Mouse (Mus musculus) spleen, postnatal 36 days (tissue): Measurements from ENCODE around the gene Ppp1r9b.
A peak's percentile ranks its signal among the peaks of the same experiment; 100 is the strongest.

ENCODE experiments used
- DNase-seq, 2 experiments: peaks; one replicate each; pipeline ENCODE4 v3.0.0; 2022; ENCODE audit warnings: low spot score in 2 of 2, mixed read lengths in 1 of 2

The Ppp1r9b gene

DNA sequence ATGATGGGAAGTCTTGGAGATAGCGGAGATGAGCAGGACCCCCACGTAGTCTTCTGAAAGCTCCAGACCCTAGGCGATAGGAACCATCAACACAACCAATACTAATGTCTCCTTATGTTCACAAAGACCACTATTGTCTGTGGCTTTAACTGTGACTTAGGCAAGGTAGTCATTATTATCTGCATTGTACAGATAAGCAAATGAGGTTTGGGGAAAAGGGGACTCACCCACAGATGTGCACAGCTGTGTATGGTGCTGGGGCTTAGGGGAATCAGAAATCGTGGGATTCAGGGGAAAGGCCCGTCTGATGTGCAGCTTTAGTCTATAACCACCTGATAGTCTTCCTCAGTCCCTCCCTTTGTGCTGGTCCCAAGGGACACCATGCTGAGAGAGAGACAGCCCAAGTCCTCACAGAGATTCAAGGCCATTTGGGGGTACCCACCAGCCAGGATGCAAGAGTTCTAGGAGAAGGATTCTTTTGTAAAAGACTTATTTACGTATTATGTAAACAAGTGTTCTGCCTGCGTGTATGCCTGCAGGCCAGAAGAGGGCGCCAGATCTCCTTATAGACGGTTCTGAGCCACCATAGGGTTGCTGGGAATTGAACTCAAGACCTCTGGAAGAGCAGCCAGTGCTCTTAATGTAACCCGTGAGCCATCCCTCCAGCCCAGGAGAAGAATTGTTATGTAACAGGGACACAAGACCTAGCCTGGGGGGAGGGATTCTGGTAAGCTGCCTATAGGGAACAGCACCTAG is 31.6 kb downstream of the Ppp1r9b start:
- DNase-seq: no peak

DNA sequence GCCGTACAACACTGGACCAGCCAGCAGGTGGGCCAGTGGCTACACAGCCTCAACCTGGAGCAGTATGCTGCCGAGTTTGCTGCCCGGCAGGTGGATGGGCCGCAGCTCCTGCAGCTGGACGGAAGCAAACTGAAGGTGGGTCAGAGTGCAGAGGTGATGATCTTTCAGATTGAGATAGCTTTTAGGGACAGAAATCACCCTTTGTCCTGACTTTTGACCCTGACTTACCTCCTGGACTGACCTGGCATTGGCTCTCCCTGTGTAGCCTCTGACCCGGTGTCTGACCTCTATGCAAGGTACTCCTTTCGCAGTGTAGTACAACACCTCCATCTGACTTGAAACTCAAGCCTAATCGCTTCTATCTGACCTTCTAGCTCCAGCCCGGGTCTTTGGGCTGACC is 32.6 kb downstream of the Ppp1r9b start:
- no peak for DNase-seq

DNA sequence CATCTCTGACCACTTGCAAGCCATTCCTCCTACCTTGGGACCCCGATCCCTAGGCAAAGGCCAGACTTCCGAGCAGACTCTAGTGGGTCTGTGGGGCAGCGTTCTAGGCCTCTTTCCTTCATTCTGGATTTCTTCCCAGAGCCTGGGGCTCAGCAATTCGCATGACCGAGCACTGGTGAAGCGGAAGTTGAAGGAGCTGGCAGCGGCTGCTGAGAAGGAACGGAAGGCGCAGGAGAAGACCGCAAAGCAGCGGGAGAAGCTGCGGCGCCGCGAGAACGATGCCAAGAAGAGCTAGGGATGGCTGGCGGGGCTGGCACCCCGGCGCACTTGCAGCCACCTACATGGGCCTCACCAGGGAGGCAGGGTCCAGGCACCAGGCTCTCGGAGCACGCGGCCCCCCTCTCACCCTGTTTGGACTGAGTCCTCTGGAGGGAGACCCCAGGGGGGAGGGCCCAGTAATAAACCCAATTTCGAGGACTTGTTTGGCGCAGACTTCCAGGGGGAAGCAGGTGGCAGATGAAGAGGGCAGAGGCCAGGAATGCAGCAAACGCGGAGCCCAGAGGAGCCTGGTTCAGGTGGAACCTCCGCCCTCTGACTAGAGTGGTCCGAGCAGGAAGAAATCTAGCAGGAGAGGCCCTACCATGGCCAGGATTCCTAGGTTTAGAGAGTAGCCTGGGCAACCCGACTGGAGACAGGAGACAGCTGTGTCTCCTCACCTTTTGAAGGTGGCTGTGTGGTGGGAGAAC is 33.8 kb downstream of the Ppp1r9b start:
- DNase-seq: no peak

DNA sequence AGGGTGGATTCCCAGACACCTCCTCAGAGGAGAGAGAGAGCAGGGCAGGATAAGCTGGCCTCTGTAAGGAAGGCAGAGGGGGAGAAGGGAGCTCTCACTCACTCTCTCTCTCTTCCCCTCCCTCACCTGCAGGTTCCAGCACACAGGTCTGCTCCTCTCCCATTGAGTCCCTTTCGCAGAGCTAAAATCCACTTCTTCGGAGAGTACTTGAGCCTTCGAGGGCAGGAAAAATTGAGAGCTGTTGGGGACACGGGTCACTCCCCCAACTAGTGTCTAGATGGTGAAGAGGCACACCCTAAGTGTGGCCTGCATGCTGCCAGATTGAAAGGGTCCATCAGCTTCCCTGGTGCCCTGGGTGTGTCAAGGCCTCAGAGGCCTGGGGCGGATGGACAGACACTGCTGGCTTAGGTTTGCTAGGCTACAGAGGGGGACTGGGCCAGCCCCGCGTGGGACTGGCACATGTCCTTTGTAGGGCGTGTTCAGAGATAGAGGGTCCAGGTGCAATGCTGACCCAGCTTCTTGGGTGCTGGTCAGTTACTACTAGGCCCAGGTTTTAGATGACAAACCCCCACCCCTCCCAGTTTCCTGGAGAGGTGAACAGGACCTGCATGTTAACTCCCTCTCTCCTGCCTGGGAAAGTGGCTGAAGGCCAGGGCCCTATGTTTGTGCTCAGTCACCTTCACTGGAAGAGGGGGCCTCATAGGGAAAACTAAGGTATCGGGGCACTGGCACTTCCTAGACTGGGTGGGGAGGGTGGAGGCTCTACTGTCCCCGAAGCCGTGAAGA is 34.6 kb downstream of the Ppp1r9b start:
- no peak for DNase-seq

DNA sequence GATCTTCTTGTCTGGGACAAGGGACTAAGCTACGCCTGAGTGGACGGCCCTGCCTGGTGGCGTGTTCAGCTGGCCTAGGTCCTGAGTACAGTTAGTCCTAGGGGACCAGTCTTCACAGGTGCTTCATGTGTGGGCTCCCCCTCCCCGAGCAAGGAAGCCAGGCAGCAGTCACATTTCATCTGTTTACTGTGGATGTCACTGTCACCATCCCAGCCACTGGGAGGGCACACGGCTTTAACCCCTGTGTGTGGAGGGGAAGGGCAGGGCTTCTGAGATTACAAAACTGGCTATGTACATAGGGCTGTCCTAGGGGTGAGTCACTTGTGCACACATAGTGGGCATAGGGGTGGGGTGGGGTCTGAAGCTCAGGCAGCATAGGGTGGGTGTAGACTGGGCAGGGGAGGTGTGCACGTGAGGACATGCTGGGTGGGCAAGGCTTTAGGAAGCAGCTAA is 35.3 kb downstream of the Ppp1r9b start:
- no peak for DNase-seq

DNA sequence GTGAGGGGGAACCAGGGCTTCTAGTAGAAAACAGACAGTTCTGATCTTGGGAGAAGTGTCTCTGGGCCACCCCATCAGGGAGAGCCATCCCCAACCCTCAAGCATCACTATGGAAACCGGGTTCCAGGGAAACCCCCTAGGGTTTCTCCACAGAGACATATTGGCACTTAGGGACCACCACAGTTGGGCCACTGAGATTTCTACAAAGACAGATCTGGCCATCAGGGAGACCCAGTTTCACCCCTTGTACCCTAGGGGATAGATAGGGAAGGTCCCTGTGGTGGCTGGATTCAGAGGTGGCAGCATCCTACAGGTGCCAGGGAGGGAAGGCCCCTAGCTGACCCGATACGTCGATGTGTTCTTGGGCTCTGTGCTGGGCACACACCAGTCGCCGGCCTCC is 36.0 kb downstream of the Ppp1r9b start:
- DNase-seq: no peak

DNA sequence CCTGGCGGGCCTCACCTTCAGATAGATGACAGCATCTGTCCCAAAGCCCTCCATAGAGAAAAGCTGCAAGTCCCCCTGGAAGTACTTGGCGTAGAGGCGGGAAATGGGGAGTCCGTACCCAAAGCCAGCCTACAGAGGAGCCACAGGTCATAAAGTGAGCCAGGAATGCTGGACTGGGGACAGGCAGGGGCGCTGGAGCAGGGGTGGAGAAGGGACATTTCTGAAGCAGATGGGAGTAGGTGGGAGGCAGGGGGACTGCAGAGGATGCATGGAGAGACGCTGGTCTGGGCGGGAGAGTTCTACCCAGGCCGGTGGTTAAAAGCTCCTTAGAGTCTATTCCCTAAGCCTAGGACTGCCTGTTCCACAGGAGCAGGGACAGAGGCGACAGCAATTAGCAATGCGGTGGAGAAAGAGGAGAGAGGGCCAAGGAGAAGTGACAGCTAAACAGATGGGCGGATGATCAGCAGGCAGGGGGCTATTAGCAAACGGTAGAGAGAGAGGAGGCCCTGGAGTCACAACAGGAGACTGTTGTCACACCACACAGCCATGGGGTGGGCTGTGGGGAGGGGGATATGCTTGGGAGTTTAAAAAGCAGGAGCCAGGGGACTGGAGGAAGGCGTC is 37.1 kb downstream of the Ppp1r9b start:
- no peak for DNase-seq

DNA sequence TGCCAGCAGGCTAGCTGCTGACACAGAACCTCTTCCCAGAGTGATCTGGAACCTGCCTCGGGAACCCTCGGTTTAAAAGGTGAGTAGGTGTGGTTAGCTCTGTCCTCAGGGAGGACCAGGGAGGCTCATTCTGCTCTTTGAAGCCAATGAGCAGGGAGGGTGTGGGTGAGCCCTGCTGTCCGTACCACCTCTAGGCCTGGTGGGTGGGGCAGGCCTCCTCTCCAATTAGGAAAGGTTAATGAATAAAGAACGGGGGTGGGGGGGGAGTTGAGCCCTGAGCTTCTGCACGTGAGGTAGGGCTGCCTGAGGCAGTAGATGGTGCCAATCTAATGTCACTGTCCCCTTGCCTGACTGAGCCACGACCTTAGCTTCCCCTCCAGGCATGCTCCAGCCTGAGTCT is 42.1 kb downstream of the Ppp1r9b start:
- DNase-seq: no peak

DNA sequence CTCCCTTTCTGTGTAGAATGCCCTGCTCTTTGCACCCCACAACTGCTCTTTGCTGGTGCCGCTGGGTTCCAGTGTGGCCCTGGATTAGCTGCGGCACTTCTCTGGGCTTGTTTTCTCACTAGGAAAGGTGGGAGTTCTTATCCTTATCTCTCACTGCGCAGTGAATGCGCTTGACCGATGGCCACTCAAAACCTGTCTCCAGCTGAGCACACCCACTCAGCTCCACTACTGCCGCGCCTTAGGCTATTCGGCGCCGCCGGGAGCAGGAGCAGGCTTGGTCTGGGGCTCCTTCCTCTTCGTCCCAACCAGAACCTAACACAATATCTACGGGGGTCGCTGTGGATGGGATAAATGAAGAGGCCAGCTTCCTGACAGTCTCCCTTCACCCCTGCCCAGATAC is 42.8 kb downstream of the Ppp1r9b start:
- DNase-seq: no peak

DNA sequence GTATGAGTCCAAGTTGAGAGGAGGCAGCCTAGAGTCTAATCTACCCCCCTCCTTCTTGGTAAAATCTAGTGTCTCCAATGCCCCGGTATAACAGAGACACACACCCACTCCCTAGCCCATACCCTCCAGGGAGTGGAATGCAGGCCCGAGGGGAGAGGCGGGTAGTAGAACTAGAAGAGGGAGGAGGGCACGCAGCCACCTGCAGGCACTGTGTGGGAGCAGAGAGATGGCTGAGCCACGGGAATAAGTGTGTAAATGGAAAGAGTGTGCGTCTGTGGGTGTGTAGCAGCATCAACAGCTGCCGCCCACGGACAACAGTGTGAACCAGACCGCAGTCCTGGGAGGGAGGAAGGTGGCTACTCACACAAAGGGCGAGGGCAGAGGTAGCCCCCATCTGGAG is 44.1 kb downstream of the Ppp1r9b start:
- DNase-seq: no peak

DNA sequence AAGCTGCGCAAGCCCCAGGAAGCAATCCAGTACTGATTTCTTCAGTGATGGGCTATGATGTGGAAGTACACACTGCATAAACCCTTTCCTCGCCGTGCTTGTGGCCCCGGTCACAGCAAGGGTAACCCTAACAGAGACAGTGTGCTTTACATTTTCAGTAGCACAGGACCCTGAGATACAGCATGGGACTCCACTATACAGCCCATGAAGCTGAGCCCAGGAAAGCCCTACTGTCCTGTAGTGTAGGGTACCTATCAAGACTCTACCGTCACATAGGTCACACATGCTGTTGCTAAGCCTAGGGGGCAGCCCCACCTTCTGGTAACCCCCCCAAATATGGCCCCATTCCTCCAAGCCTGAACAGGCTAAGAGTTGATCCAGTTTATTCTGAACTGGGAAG is 45.7 kb downstream of the Ppp1r9b start:
- no peak for DNase-seq

DNA sequence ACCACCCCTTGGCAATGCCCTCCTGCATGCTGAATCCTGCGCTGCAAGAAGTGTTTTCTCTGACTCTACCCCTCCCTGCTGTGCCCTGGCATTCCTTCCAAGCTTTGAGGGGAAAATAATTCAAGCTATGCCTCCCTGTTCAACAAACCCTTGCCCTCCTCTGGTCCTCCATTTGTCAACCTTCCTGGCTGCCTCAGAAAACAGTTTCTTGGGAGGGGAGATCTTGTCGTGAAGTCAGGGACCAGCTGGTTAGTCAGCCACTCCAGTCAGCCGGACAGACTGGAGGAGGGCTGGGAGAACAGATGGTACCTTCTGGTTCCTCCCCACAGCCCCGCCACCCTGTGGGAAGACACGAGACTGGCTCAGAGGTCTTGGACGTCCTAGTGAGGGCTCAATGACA is 46.5 kb downstream of the Ppp1r9b start:
- DNase-seq: no peak

DNA sequence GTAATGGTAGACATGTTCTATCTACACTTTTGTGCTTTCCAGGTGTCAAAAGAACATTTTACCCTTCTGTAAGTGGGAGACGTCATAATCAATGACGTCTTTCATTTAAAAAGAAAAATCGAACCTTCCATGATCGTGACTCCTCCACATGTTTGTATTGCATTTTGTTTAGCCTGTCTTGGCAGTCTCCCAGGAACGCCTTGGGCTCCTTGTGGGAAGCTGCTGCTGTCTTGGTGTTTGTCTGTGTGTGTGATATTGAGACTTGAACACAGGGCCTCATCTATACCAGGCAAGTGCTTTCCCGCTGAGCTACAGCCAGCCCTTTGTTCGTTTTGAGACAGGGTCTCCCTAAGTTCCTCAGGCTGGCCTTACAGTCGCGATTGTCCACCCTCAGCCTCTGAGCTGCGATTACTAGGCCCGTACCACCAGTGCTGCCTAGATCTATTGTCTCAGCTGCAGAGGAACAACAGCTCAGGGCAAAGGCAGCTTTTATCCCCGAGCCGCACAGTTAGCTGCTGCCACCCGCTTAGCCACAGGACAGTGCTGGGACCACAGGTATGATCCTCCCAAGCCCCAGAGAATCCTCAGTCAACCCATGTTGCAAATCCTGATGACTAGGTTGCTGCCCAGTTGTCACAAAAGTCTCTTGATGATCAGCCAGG is 47.5 kb downstream of the Ppp1r9b start:
- DNase-seq: no peak

DNA sequence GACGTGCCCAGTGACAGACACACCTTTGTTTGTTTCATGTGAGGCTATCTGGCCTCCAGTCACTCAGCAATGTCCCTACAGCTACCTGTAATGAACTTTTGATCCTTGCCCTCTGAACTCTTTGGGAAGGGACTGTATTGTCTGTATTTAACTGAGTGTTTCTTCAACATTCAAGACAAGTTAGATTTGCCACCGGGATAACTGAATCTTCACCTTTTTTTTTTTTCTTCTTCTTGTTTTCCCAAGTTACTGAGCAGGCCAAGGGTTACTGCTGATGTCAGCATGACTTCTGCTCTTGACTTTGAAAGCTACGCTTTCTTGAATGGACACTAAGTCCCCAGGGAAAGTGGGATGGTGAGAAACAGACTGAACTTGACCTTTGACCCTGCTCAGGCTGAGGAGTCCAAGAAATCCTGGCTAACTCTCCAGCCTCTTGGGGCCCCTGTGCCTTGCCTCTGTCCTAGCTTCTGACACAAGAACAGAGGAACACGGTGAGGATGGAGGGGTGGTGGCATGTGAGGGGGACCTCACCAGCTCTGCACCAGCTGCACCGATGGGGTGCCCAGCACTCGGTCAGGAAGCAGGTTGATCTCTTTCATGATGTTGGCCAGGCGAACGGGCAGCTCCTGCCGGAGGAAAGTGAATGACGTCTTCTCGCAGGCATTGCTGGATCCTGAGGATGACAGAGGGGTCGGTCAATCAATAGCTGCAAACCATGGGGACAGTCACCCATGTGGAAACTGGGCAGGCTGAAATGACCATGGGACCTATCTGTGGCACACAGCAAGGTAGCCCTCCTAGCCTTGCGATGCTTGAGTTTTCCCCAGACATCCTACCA is 48.2 kb downstream of the Ppp1r9b start:
- DNase-seq: no peak

DNA sequence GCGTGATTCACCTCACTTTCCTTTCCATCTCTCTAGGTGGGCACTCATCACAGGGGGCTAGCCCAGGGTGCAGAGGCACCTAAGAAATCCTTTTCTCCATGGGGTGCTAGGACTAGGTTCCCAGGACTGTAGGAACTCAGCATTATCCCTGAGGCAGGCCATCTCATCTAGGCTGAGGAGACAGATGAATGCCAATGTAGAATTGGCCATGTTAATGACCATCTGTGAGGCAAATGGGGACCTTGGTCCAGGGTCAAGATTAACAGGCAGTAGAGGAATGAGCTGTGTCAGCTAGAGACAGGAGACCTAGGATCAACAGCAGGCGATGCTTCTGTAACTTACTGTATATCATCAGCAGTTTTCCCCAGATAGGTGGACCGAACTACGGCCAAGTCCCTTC is 48.9 kb downstream of the Ppp1r9b start:
- DNase-seq: no peak

DNA sequence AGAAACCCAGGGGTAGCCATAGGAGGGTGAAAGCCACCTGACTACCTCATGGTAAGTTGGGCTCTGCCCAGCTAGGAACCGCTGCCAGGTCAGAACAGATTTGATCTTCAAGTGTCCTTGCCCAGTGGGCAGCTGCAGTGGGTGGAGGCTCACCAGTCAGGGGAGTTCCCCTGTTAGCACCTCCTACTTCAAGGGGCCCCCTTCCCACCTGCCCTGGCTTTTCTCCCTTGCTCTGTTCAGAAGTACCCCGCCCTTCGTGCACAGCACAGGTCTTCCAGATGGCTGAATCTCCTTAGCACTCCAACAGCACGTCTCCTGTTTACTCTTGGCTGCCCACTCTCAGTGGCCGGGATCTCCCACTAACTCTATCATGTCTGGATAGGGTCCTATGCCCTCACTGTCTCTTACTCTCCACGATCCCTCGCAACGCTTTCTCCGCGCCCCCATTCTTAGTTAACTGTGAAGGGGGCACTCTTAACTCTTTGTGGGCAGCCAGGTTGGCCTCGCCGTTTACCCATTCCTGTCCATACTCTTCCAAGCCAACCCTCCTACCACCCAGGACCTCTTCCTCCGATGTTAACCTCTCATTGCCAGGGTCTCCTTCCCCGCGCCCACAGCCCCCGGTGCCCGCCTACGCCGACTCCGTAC is 49.8 kb downstream of the Ppp1r9b start:
- DNase-seq: peak; percentile 16 to 29

DNA sequence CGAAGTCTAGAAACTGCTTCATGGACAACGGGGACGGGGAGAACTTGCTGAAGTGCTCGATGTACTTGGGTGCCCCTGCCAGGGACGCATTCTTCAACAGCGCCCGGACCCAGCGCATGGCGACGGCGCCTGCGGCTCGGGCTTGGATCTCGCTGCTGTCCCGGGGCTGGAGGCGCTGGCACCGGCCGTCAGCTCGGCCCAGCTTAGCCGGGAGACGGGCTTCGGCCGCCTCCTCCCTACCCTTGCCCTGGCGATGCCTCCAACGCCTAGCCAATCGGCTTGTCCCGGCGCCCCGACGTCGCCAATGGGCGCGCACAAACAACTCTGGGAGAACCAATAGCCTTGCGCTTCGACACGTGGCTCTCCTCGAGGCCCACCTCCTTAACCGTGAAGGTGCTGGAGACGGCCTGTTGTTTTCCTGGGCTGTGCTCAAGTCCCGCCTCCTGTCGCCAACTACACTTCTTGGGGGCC is 50.3 kb downstream of the Ppp1r9b start, which contains the start of gene Pdk2:
Gene Pdk2 (minus strand): TSS at position 216 of the 471 bp plus-strand sequence.
- DNase-seq: peak; percentile 94 to 96

DNA sequence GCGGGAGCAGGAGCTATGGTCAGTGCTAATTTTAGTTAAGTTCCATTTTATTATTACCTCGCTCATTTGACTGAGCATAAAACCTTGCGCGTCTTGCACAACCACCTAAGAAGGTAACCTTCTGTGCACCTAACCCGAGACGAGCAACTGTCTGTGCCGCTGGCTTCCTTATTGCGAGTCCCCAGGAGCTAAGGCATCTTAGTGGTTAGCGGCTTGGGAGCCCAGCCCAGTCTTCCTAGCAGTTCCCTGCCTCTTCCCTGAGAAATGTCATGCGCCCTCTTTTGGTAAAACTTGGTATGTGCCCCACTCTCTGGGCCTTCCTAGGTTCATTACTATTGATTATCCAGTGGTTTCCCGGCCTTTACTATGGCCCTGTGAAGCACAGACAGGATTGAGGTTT is 51.3 kb downstream of the Ppp1r9b start:
- peak; percentile 52 to 64 for DNase-seq

DNA sequence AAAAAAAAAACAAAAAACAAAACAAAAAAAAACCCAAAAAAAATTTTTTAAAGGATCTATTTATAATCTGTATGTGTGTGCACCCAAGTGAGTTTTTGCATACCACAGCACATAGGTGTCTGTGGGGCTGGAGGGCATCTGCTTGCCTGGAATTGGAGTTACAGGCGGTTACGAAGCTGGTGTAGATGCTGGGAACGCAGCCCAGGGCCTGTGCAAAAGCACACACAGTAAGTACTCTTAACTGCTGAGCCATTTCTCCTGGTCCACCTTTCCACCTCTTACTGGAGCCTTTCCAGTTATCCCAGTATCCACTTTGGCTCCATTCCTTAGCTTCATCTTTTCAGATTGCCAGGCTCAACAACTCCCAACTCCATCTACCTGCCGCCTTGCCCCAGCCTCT is 52.2 kb downstream of the Ppp1r9b start:
- no peak for DNase-seq

DNA sequence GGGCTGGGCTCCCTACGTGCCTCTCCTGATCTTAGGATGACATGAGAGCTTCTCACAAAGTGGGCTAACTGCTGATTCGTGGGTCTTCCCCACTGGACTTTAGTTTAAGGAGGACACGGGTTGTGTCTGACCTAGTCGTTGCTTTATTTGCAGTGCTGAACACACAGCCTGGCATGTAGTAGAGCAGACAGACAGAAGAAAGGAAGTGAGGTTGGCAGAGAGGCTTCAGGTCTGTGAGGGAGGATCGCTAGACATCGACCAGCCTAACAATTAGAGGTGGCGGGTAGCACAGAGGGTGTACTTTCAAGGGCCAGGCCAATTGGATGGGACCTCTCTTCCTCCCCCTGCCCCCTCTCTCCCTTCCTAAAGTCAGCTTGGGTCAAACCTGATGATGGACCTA is 52.8 kb downstream of the Ppp1r9b start:
- no peak for DNase-seq
